30 mouse cellular contexts compared by ENCODE assay signal in the genomic region with DNA sequence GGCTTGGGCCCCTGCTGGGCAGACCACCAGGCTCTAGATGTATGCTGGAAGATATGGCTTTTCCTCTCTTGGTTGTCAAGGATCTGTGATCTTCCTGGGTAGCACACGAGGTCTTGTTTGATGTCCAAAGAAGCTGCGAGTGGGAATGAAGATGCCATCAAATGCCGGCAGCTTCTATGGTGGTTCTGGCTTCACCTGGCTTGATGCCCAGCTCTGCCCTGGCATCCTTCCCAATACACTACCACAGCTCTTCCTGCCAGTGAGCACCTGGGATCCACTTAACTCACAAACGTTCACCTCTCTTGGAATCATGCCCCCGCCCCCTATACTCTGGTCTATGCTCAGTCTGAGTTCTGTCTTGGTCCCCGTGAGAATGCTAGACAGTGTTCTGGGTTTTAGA. TPM values are rescaled to one million over a fixed set of nuclear protein-coding genes. Genes with fewer than 3 reads are reported as not detected.
DNase-seq lines count a peak whose midpoint lies in the region; ATAC-seq lines count a peak whose summit lies in the region.
"Had no signal": no experiment of that assay in that cellular context is flagged by ENCODE, and none has a peak within 500 bp of the region (broad histone marks: within the 10 kb centered on the region; RNA-seq: fewer than 3 reads in every experiment).

No protein-coding gene starts in this region.

- no peaks in the 10 kb centered on the region for H3K4me1 ChIP-seq in kidney, embryonic 15.5 days
- H3K4me1 ChIP-seq: embryonic facial prominence, embryonic 15.5 days; heart, embryonic 15.5 days; hindbrain, embryonic 13.5 days; midbrain, embryonic 13.5 days; neural tube, embryonic 12.5 days had no signal

- no peaks in the 10 kb centered on the region for H3K27me3 ChIP-seq in kidney, embryonic 15.5 days
- H3K27me3 ChIP-seq: embryonic facial prominence, embryonic 15.5 days; heart, embryonic 15.5 days; hindbrain, embryonic 13.5 days; limb, embryonic 15.5 days; midbrain, embryonic 13.5 days; neural tube, embryonic 12.5 days had no signal

- H3K27ac ChIP-seq in kidney, embryonic 15.5 days: no peak overlapping the region
- H3K27ac ChIP-seq: embryonic facial prominence, embryonic 15.5 days; gastrocnemius, adult 2 months; heart, embryonic 15.5 days; hindbrain, embryonic 13.5 days; limb, embryonic 15.5 days; liver, embryonic 14.5 days; midbrain, embryonic 13.5 days; neural tube, embryonic 12.5 days; stomach, postnatal 0 days had no signal

- WGBS in kidney, embryonic 15.5 days: 78% methylated on average over 6 of the region's 6 CpGs

- ATAC-seq in kidney, embryonic 15.5 days (replicated peaks; ENCODE audit: low FRiP score): no peak
- ATAC-seq: forebrain, embryonic 14.5 days; midbrain, embryonic 13.5 days had no signal

- H3K9me3 ChIP-seq in kidney, embryonic 15.5 days (replicated peaks): no peaks in the 10 kb centered on the region
- H3K9me3 ChIP-seq: embryonic facial prominence, embryonic 15.5 days; heart, embryonic 15.5 days; hindbrain, embryonic 13.5 days; limb, embryonic 15.5 days; midbrain, embryonic 13.5 days had no signal

- peak; percentile 41 for DNase-seq in adrenal gland, postnatal 14 days
- DNase-seq in adrenal gland, adult 18-20 months (ENCODE audit: low spot score in 2 of 2): no peak
- DNase-seq in cerebellum, postnatal 10 days: peak; percentile 81 to 82
- no peak for DNase-seq in cerebellum, adult 11-12 months
- DNase-seq in kidney, postnatal 14 days: peak; percentile 19
- DNase-seq in cerebellum, postnatal 25 days: peak; percentile 53 to 77
- DNase-seq: gastrocnemius, adult 2 months; heart, postnatal 36 days; layer of hippocampus, adult 9-11 months; lung, embryonic 14.5 days; lung, postnatal 36 days; right cerebral cortex, postnatal 14 days; thymus, adult 2 months; thymus, postnatal 4 days had no signal

- no peak overlapping the region for H3K4me2 ChIP-seq in kidney, embryonic 15.5 days
- H3K4me2 ChIP-seq: embryonic facial prominence, embryonic 15.5 days; heart, embryonic 15.5 days; hindbrain, embryonic 13.5 days; limb, embryonic 15.5 days; lung, embryonic 14.5 days; midbrain, embryonic 13.5 days; neural tube, embryonic 12.5 days had no signal

- H3K4me3 ChIP-seq in kidney, embryonic 15.5 days (replicated peaks): no peak overlapping the region
- H3K4me3 ChIP-seq: embryonic facial prominence, embryonic 15.5 days; gastrocnemius, adult 2 months; heart, embryonic 15.5 days; hindbrain, embryonic 13.5 days; limb, embryonic 15.5 days; megakaryocyte, embryonic 14.5 days; midbrain, embryonic 13.5 days; neural tube, embryonic 12.5 days had no signal

- H3K36me3 ChIP-seq in kidney, embryonic 15.5 days: no peaks in the 10 kb centered on the region
- H3K36me3 ChIP-seq: embryonic facial prominence, embryonic 15.5 days; heart, embryonic 15.5 days; hindbrain, embryonic 13.5 days; limb, embryonic 15.5 days; midbrain, embryonic 13.5 days; neural tube, embryonic 12.5 days had no signal

- no peak overlapping the region for H3K9ac ChIP-seq in kidney, embryonic 15.5 days
- H3K9ac ChIP-seq: embryonic facial prominence, embryonic 15.5 days; heart, embryonic 15.5 days; hindbrain, embryonic 13.5 days; limb, embryonic 15.5 days; liver, embryonic 14.5 days; lung, embryonic 14.5 days; midbrain, embryonic 13.5 days; neural tube, embryonic 12.5 days had no signal

RNA-seq across cellular contexts. Expression of a gene that starts 18.5 kb away (rescaled TPM):
- total RNA-seq in adrenal gland, postnatal 14 days (2021): not detected in 2 replicates
- total RNA-seq in adrenal gland, adult 18-20 months (2021): not detected
- 0.33 and 0.39 TPM in 2 replicates for polyA plus RNA-seq in kidney, embryonic 15.5 days (2015; fragmentation: Nextera tagmentation; extraction: Ambion mirVana)
- total RNA-seq: gastrocnemius, adult 2 months; heart, postnatal 36 days; left cerebral cortex, adult 18-20 months; left cerebral cortex, postnatal 36 days had no signal
- polyA plus RNA-seq: forebrain, embryonic 14.5 days; heart, embryonic 15.5 days; limb, embryonic 15.5 days; lung, embryonic 14.5 days; neural tube, embryonic 12.5 days had no signal

RNA-seq across cellular contexts. Expression of a gene that starts 25.3 kb away (rescaled TPM):
- total RNA-seq in adrenal gland, postnatal 14 days (2021): 264 and 268 TPM in 2 replicates
- 100 to 1,000 TPM; 348 to 366 TPM for total RNA-seq in adrenal gland, adult 18-20 months (2021)
- polyA plus RNA-seq in kidney, embryonic 15.5 days (2015; fragmentation: Nextera tagmentation; extraction: Ambion mirVana): 409 and 435 TPM in 2 replicates

RNA-seq across cellular contexts. Expression of a gene that starts 49.5 kb away (rescaled TPM):
- total RNA-seq in adrenal gland, postnatal 14 days (2021): not detected in 2 replicates
- total RNA-seq in adrenal gland, adult 18-20 months (2021): not detected
- not detected in 2 replicates for polyA plus RNA-seq in kidney, embryonic 15.5 days (2015; fragmentation: Nextera tagmentation; extraction: Ambion mirVana)
- total RNA-seq: gastrocnemius, adult 2 months; gastrocnemius, postnatal 4 days; heart, postnatal 36 days; left cerebral cortex, adult 18-20 months; left cerebral cortex, postnatal 36 days had no signal
- polyA plus RNA-seq: forebrain, embryonic 14.5 days; heart, embryonic 15.5 days; hindbrain, embryonic 13.5 days; intestine, embryonic 14.5 days; large intestine, adult 2 months; limb, embryonic 15.5 days; liver, embryonic 14.5 days; lung, embryonic 14.5 days; neural tube, embryonic 12.5 days; stomach, postnatal 0 days had no signal

Comparison
In these comparisons a context has a peak if more than half of its experiments do, and no peak if none do; other contexts are left out.
1. DNase-seq: peak in adrenal gland, postnatal 14 days (single experiment), cerebellum, postnatal 10 days (2 of 2), kidney, postnatal 14 days (single experiment) and cerebellum, postnatal 25 days (2 of 2); none in adrenal gland, adult 18-20 months (0 of 2) and cerebellum, adult 11-12 months (single experiment).